Mouse (Mus musculus) embryonic fibroblast, embryonic 13.5 days (primary cell): ENCODE measurements around the gene Kcnd1.
"Not testable (repeated sequence)": the region's sequence is repeated elsewhere in the genome, so short reads cannot be mapped to it uniquely, and the experiment has no call there.

ENCODE experiments used
- CTCF ChIP-seq: IDR thresholded peaks from 2 replicates; pipeline ENCODE4 v1.5.1; 2011; ENCODE audit warnings: mild to moderate bottlenecking, control low read depth, low read length, moderate library complexity, borderline replicate concordance; ENCODE audit not compliant: insufficient read depth
- POLR2A ChIP-seq: IDR thresholded peaks from 2 replicates; pipeline ENCODE4 v1.6.1; 2011; ENCODE audit warnings: low read depth, mild to moderate bottlenecking, control low read depth, low read length, moderate library complexity

DNA sequence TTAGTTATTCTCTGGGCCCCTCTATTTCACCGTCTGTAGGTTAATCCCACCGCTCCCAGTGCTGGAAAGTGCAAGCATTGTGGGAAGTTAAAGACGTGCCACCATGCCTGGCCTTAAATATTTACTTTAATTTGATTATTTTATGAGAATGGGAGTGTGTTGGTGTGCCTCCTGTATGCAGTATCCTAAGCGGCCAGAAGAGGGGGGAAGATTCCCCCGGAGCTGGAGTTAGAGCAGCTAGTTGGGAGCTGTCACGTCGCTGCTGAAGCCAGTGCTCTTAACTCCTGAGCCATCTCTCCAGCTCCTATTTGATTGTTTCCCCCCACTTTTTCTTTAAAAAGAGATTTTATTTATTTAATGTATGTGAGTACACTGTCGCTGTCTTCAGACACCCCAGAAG, 7.1 kb upstream of the Kcnd1 start:
- TF ChIP-seq CTCF, POLR2A: not testable (repeated sequence)
